Comparison of ENCODE assay signal across 25 mouse cellular contexts in genomic region chr5:123444849-123445334, GRCm38 (mm10). TPM values are rescaled to one million over a fixed set of nuclear protein-coding genes. Genes with fewer than 3 reads are reported as not detected.
DNase-seq lines count a peak whose midpoint lies in the region; ATAC-seq and TF ChIP-seq lines count a peak whose summit lies in the region.
"Had no signal": no experiment of that assay in that cellular context is flagged by ENCODE, and none has a peak within 500 bp of the region (broad histone marks: within the 10 kb centered on the region; RNA-seq: fewer than 3 reads in every experiment).

No protein-coding gene starts in this region.

- no peak overlapping the region for H3K27ac ChIP-seq in forebrain, embryonic 11.5 days (ENCODE audit: low read depth, low read length)
- H3K27ac ChIP-seq in forebrain, embryonic 13.5 days = no peak overlapping the region
- H3K27ac ChIP-seq in heart, embryonic 12.5 days (ENCODE audit: poor library complexity, severe bottlenecking) = no peak overlapping the region
- no peak overlapping the region for H3K27ac ChIP-seq in heart, adult 2 months
- H3K27ac ChIP-seq: embryonic facial prominence, embryonic 12.5 days; forebrain, embryonic 12.5 days; forebrain, embryonic 15.5 days had no signal

- no peak overlapping the region for H3K9ac ChIP-seq in forebrain, embryonic 11.5 days (ENCODE audit: low read length)
- H3K9ac ChIP-seq in forebrain, embryonic 13.5 days = no peak overlapping the region
- no peak overlapping the region for H3K9ac ChIP-seq in heart, embryonic 12.5 days
- no peak overlapping the region for H3K9ac ChIP-seq in heart, adult 2 months (ENCODE audit: low read depth, low read length)
- H3K9ac ChIP-seq: embryonic facial prominence, embryonic 12.5 days; forebrain, embryonic 12.5 days; forebrain, embryonic 15.5 days; forebrain, postnatal 0 days had no signal

- no peak for TF ChIP-seq CTCF in heart, adult 2 months (IDR thresholded peaks at IDR 0.05)

- no peaks in the 10 kb centered on the region for H3K9me3 ChIP-seq in forebrain, embryonic 11.5 days (ENCODE audit: control insufficient read depth, low read length)
- no peaks in the 10 kb centered on the region for H3K9me3 ChIP-seq in forebrain, embryonic 13.5 days (replicated peaks)
- H3K9me3 ChIP-seq in heart, embryonic 12.5 days (replicated peaks) = no peaks in the 10 kb centered on the region
- H3K9me3 ChIP-seq: embryonic facial prominence, embryonic 12.5 days; forebrain, embryonic 12.5 days; forebrain, embryonic 15.5 days; G1E had no signal

- H3K27me3 ChIP-seq in forebrain, embryonic 11.5 days (ENCODE audit: control insufficient read depth, insufficient read depth, low read length) = no peaks in the 10 kb centered on the region
- H3K27me3 ChIP-seq in forebrain, embryonic 13.5 days = no peaks in the 10 kb centered on the region
- no peaks in the 10 kb centered on the region for H3K27me3 ChIP-seq in heart, embryonic 12.5 days (replicated peaks)
- no peaks in the 10 kb centered on the region for H3K27me3 ChIP-seq in heart, adult 2 months (ENCODE audit: control insufficient read depth, insufficient read depth, low read length)
- H3K27me3 ChIP-seq: CH12.LX; embryonic facial prominence, embryonic 12.5 days; forebrain, embryonic 12.5 days; forebrain, embryonic 15.5 days; Patski had no signal

- 89% methylated on average over 5 of the region's 5 CpGs for WGBS in forebrain, embryonic 11.5 days
- WGBS in forebrain, embryonic 13.5 days = 89% methylated on average over 5 of the region's 5 CpGs
- 83% methylated on average over 5 of the region's 5 CpGs for WGBS in heart, embryonic 12.5 days
- WGBS in heart, adult 2 months = 86% methylated on average over 5 of the region's 5 CpGs

- H3K36me3 ChIP-seq in forebrain, embryonic 11.5 days (ENCODE audit: control insufficient read depth, insufficient read depth, low read length) = peaks cover 2% of the 10 kb centered on the region; the same call in 1 of the 2 replicates
- peaks cover 82% of the 10 kb centered on the region for H3K36me3 ChIP-seq in forebrain, embryonic 13.5 days (ENCODE audit: poor library complexity, severe bottlenecking)
- peaks cover 75% of the 10 kb centered on the region for H3K36me3 ChIP-seq in heart, embryonic 12.5 days
- no peaks in the 10 kb centered on the region for H3K36me3 ChIP-seq in heart, adult 2 months (ENCODE audit: control insufficient read depth, insufficient read depth, low read length)

- no peaks in the 10 kb centered on the region for H3K79me2 ChIP-seq in heart, adult 2 months (replicated peaks; ENCODE audit: control insufficient read depth, insufficient read depth, low read length)

- H3K4me2 ChIP-seq in forebrain, embryonic 11.5 days (ENCODE audit: low read depth, low read length, severe bottlenecking) = no peak overlapping the region
- H3K4me2 ChIP-seq in forebrain, embryonic 13.5 days = no peak overlapping the region
- no peak overlapping the region for H3K4me2 ChIP-seq in heart, embryonic 12.5 days
- H3K4me2 ChIP-seq: embryonic facial prominence, embryonic 12.5 days; forebrain, embryonic 12.5 days; forebrain, embryonic 15.5 days had no signal

- DNase-seq in cerebellum, postnatal 10 days = peak; percentile 24 to 37
- DNase-seq in cerebellum, postnatal 36 days = no peak
- DNase-seq in forebrain, embryonic 11.5 days (ENCODE audit: low spot score) = peak; percentile 38
- no peak for DNase-seq in heart, adult 2 months
- DNase-seq: adrenal gland, adult 8-10 months; adrenal gland, postnatal 14 days; adrenal gland, postnatal 36 days; B cell, adult 2 months; cerebellum, adult 11-12 months; cerebellum, adult 2 months; cerebellum, adult 9-10 months; embryo, embryonic 11 days; forebrain, postnatal 0 days had no signal

- H3K4me1 ChIP-seq in forebrain, embryonic 11.5 days (replicated peaks; ENCODE audit: control insufficient read depth, insufficient read depth, low read length) = no peaks in the 10 kb centered on the region
- 0 out of 2 replicates have a peak, but pooled peaks cover 2% of the 10 kb centered on the region for H3K4me1 ChIP-seq in forebrain, embryonic 13.5 days
- 0 out of 2 replicates have a peak, but pooled peaks cover 3% of the 10 kb centered on the region for H3K4me1 ChIP-seq in heart, embryonic 12.5 days (replicated peaks)
- H3K4me1 ChIP-seq in heart, adult 2 months (ENCODE audit: control insufficient read depth, insufficient read depth, low read length) = peaks cover 2% of the 10 kb centered on the region; the same call in 1 of the 2 replicates
- H3K4me1 ChIP-seq: embryonic facial prominence, embryonic 12.5 days; forebrain, embryonic 12.5 days; forebrain, embryonic 15.5 days had no signal

- ATAC-seq in forebrain, embryonic 11.5 days (replicated peaks; ENCODE audit: low FRiP score) = no peak
- ATAC-seq in forebrain, embryonic 13.5 days = no peak
- peak; percentile 37; the same call in 1 of the 2 replicates for ATAC-seq in heart, embryonic 12.5 days (ENCODE audit: insufficient number of reproducible peaks, low FRiP score)
- ATAC-seq: activated CD4-positive, CD25-positive, alpha-beta regulatory T cell, adult 4 months; CD4-positive, CD25-positive, alpha-beta regulatory T cell, adult 4 months; forebrain, embryonic 15.5 days; Patski had no signal

- intact Hi-C loops in heart, adult 2 months (cut with DNase I) = loop anchor here (1.0 to 5.0 kb wide), 3 partner anchors 54 to 162 kb away; no protein-coding TSS in a partner anchor

- TF ChIP-seq POLR2A in heart, adult 2 months (IDR thresholded peaks at IDR 0.05; ENCODE audit: insufficient read depth, low read depth, low read length) = no peak

- no peak overlapping the region for H3K4me3 ChIP-seq in forebrain, embryonic 11.5 days (ENCODE audit: low read depth, low read length)
- no peak overlapping the region for H3K4me3 ChIP-seq in forebrain, embryonic 13.5 days
- no peak overlapping the region for H3K4me3 ChIP-seq in heart, embryonic 12.5 days
- H3K4me3 ChIP-seq in heart, adult 2 months = no peak overlapping the region
- H3K4me3 ChIP-seq: embryonic facial prominence, embryonic 12.5 days; forebrain, embryonic 12.5 days; forebrain, embryonic 15.5 days had no signal

- no peak for TF ChIP-seq EP300 in heart, adult 2 months (IDR thresholded peaks at IDR 0.05; ENCODE audit: insufficient read depth, low read depth, low read length)

RNA-seq across cellular contexts. Expression of gene Lrrc43, which starts 44.2 kb away (rescaled TPM):
- polyA plus RNA-seq in forebrain, embryonic 11.5 days (2014; fragmentation: Nextera tagmentation; extraction: Ambion mirVana) = not detected in 2 replicates
- polyA plus RNA-seq in forebrain, embryonic 13.5 days (2015; fragmentation: Nextera tagmentation; extraction: Ambion mirVana) = 0.25 and 0.31 TPM in 2 replicates
- polyA plus RNA-seq in heart, embryonic 12.5 days (2016; fragmentation: Nextera tagmentation; extraction: Ambion mirVana) = not detected in 2 replicates
- total RNA-seq in heart, adult 2 months (2021) = not detected
- 0.43 TPM in 1 of 2 replicates, not detected in the other for polyA plus RNA-seq in heart, adult 2 months (2012; rRNA removed)
- total RNA-seq: adrenal gland, adult 18-20 months; adrenal gland, adult 8-10 months; adrenal gland, postnatal 14 days; adrenal gland, postnatal 36 days; CH12.LX; G1E had no signal
- polyA plus RNA-seq: activated CD4-positive, CD25-positive, alpha-beta regulatory T cell, adult 4 months; CD4-positive, CD25-positive, alpha-beta regulatory T cell, adult 4 months; embryonic facial prominence, embryonic 12.5 days; forebrain, embryonic 12.5 days; G1E; Patski had no signal

RNA-seq across cellular contexts. Expression of gene Il31, which starts 44.4 kb away (rescaled TPM):
- polyA plus RNA-seq in forebrain, embryonic 11.5 days (2014; fragmentation: Nextera tagmentation; extraction: Ambion mirVana) = not detected in 2 replicates
- polyA plus RNA-seq in forebrain, embryonic 13.5 days (2015; fragmentation: Nextera tagmentation; extraction: Ambion mirVana) = not detected in 2 replicates
- polyA plus RNA-seq in heart, embryonic 12.5 days (2016; fragmentation: Nextera tagmentation; extraction: Ambion mirVana) = not detected in 2 replicates
- not detected for total RNA-seq in heart, adult 2 months (2021)
- polyA plus RNA-seq in heart, adult 2 months (2012; rRNA removed) = not detected in 2 replicates
- total RNA-seq: adrenal gland, adult 18-20 months; adrenal gland, adult 8-10 months; adrenal gland, postnatal 14 days; adrenal gland, postnatal 36 days; CH12.LX; forebrain, postnatal 0 days; G1E had no signal
- polyA plus RNA-seq: activated CD4-positive, CD25-positive, alpha-beta regulatory T cell, adult 4 months; CD4-positive, CD25-positive, alpha-beta regulatory T cell, adult 4 months; cerebellum, adult 2 months; cortical plate, adult 2 months; embryonic facial prominence, embryonic 12.5 days; forebrain, embryonic 12.5 days; forebrain, embryonic 15.5 days; forebrain, postnatal 0 days; G1E; Patski had no signal

RNA-seq across cellular contexts. Expression of gene Mlxip, which starts 50.3 kb away (rescaled TPM):
- polyA plus RNA-seq in forebrain, embryonic 11.5 days (2014; fragmentation: Nextera tagmentation; extraction: Ambion mirVana) = 22.3 and 22.7 TPM in 2 replicates
- polyA plus RNA-seq in forebrain, embryonic 13.5 days (2015; fragmentation: Nextera tagmentation; extraction: Ambion mirVana) = 14.0 and 15.0 TPM in 2 replicates
- 14.2 TPM in 2 replicates for polyA plus RNA-seq in heart, embryonic 12.5 days (2016; fragmentation: Nextera tagmentation; extraction: Ambion mirVana)
- total RNA-seq in heart, adult 2 months (2021) = 10 to 100 TPM; 27.8 to 27.9 TPM
- 34.3 and 45.4 TPM in 2 replicates for polyA plus RNA-seq in heart, adult 2 months (2012; rRNA removed)

Comparison
In these comparisons a context has a peak if more than half of its experiments do, and no peak if none do; other contexts are left out.
1. DNase-seq: peak in cerebellum, postnatal 10 days (2 of 2) and forebrain, embryonic 11.5 days (single experiment); none in cerebellum, postnatal 36 days (0 of 2) and heart, adult 2 months (0 of 2).